Mouse (Mus musculus): ENCODE results near the gene Cenpt.

The Cenpt gene

GRCm38 (mm10) chr8:105853178-105853577 lies at the start of gene Cenpt:
Cenpt (minus strand) TSS chr8:105853278.
- no peak for DNase-seq

- DNase-seq, result no peak
Measured at GRCm38 (mm10) chr8:105900941-105901616, 48.0 kb upstream of the Cenpt start.

- DNase-seq, result peak; percentile 96
Measured at GRCm38 (mm10) chr8:105900180-105900940, 47.3 kb upstream of the Cenpt start, which contains the start of gene Pskh1. Pskh1 (plus strand) TSS chr8:105900441.

GRCm38 (mm10) chr8:105897801-105898480 lies 44.9 kb upstream of the Cenpt start:
- DNase-seq, result no peak

DNA sequence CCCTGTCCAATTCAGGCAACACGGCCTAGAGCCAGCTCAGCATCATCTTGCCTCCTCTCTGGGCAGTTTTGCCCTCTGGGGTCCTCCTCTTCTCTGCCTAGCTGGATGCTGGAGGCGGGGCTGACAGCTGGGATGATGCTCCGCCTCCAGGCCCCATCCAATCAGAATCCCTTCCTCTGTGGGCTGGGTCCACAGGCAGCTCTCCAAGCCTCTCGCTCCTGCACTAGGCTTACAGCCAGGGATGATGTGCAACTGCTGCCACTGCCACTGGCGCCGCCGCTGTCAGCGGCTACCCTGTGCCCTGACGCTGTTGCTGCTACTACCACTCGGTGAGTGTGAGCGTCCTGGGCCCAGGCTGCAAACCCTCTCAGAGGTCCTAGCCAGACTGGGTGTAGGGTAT lies 40.3 kb upstream of the Cenpt start, which contains the start of gene Nrn1l:
Nrn1l (plus strand) TSS at position 229 of the 400 bp plus-strand sequence.
- peak; percentile 86 for DNase-seq

GRCm38 (mm10) chr8:105892432-105892831 lies 39.4 kb upstream of the Cenpt start:
- DNase-seq, result peak; percentile 37

DNA sequence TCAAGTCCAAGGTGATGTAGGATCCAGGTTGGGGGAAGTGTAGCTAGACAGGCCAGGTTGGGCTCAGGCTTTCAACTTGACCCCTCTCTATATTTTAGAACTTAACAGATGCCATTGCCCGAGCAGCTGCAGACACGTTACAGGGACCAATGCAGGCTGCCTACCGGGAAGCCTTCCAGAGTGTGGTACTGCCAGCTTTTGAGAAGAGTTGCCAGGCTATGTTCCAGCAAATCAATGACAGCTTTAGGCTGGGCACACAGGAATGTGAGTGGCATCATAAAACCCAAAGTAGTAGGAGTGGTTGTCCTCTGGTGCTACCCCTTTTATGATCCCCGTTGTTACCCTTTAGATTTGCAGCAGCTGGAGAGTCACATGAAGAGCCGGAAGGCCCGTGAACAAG lies 37.8 kb upstream of the Cenpt start:
- no peak for DNase-seq

- no peak for DNase-seq
Measured at GRCm38 (mm10) chr8:105889756-105890465, 36.8 kb upstream of the Cenpt start.

DNA sequence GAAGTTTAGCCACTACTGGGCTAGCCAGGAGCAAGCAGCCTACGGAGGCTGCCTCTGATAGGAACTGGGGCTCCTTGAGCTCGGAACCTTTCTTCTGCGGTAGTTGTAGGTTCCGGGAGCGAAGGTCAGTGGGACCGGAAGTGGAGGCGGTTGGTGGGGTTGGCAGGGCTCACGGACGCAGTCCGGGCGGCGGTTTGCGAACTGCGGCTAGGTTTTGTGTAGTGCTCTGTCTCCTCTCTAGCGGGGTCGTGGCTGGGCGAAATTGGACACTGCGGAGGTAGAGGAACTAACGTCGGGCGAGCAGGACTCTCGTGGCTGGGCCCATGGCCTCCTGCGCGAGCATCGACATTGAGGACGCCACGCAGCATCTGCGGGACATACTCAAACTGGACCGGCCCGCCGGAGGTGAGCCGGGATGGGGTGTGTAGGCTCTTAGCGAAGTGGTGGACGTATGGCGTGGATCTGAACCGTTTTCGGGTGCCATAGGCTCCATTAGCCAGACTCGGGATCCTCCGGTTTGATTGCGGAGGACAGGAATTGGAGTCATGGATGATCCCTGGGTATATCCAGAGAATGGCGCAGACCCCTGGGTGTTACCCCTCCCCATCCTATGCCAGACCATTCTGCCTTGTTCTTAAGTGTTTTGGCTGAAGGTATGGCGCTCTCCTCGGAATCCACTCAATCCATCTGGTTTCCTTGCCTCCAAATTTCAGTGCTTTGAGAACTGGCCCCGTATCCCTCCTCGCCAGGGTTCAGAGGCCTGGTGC lies 27.9 kb upstream of the Cenpt start, which contains the start of gene Edc4:
Edc4 (plus strand) TSS at position 128 of the 767 bp plus-strand sequence.
- peak; percentile 88 for DNase-seq

GRCm38 (mm10) chr8:105874301-105874700 lies 21.2 kb upstream of the Cenpt start:
- DNase-seq, result no peak

DNA sequence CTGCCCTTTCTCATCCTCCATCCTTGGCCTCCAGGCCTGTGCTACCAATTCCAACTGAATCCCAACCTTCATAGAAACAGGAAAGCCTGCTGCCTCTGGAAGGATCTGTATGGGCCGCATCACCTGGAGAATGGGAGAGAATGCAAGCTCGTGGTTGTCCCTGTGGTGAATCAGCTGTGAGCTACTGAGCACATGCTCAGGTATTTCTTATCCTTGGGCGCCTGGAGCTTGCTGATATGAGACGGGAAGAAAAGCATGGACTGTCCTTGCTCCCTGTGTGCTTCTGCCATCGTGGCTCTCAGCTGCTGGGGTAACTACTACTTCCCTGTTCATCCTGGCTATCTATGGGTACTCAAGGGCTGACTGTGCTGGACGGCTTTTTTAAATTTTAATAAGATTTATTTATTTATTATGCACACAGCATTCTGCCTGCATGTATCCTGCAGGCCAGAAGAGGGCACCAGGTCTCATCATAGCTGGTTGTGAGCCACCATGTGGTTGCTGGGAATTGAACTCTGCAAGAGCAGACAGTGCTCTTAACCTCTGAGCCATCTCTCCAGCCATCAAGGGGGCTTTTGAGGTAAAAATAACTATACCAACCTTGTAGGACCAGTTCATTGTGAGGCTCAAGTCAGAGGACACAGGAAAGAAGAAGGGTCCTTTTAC lies 13.4 kb upstream of the Cenpt start:
- DNase-seq, result no peak

- DNase-seq, result peak; percentile 32
Measured at GRCm38 (mm10) chr8:105861951-105862350, 8.9 kb upstream of the Cenpt start.

GRCm38 (mm10) chr8:105860143-105860981 lies 7.3 kb upstream of the Cenpt start, which contains the start of gene Nutf2:
Nutf2 (plus strand) TSS chr8:105860580.
- peak; percentile 98 for DNase-seq

GRCm38 (mm10) chr8:105859314-105859713 lies 6.2 kb upstream of the Cenpt start:
- no peak for DNase-seq

DNA sequence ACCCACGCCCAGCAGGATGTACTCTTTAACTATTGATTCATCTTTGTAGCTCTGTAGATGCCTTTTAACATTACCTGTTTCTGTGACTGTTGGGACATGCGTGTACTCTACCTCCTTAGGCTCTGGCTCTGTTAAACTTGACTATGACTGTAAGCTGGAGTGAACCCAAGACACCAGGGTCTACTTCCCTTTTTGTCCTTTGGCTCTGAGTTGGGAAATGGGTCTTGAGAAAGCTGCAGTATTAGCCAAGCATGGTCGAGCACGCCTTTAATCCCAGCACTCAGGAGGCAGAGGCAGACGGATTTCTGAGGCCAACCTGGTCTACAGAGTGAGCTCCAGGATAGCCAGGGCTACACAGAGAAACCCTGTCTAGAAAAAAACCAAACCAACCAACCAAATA lies 5.4 kb upstream of the Cenpt start:
- DNase-seq, result no peak

GRCm38 (mm10) chr8:105856168-105856835 lies 3.2 kb upstream of the Cenpt start:
- no peak for DNase-seq

DNA sequence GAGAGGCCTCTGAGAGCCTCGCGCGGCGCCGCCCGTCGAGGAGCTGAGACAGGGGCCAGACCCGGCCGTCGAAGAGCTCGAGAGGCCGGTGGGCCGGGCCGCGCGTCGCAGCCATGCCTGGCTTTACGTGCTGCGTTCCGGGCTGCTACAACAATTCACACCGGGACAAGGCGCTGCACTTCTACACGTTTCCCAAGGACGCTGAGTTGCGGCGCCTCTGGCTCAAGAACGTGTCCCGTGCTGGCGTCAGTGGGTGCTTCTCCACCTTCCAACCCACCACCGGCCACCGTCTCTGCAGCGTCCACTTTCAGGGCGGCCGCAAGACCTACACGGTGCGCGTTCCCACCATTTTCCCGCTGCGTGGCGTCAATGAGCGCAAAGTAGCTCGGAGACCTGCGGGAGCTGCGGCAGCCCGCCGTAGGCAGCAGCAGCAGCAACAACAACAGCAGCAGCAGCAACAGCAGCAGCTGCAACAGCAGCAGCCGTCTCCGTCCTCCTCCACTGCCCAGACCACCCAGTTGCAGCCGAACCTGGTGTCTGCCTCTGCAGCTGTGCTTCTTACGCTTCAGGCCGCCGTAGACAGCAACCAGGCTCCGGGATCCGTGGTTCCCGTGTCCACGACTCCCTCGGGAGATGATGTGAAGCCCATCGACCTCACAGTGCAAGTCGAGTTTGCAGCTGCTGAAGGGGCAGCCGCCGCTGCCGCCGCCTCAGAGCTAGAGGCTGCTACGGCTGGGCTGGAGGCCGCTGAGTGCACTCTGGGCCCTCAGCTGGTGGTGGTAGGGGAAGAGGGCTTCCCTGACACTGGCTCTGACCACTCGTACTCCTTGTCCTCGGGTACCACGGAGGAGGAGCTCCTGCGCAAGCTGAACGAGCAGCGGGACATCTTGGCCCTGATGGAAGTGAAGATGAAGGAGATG lies 2.4 kb upstream of the Cenpt start:
- peak; percentile 60 for DNase-seq

DNA sequence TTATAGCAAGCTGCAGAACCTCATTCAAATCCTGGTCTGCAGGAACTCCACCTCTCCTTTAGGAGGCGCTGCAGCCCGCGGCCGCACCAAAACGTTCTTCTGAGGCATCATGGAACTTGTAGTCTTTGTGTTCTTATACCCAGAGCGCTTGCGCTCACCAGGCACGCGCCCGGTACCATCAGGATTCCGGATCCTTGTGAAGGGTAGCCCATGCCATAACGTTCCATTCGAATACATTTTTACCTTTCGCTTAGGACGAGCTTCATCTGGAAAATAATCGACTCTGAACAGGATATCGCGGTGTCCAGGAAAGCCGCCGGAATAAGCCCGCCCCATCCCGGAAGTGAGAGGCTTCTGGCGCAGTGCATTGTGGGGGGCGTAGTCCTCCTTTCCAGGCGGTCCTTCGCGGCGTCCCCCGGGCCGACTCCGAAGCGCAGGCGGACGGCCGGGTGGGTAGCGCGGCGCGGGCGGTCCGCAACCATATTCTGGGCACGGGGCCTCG lies 1.7 kb upstream of the Cenpt start, which contains the start of gene Thap11:
Thap11 (plus strand) TSS at position 418 of the 502 bp plus-strand sequence.
- DNase-seq, result peak; percentile 94
